Mouse (Mus musculus): ENCODE measurements around the gene Lypd6.

GRCm38 (mm10) chr2:50196681-50197080 lies 130.5 kb downstream of the Lypd6 start:
- TF ChIP-seq CTCF (IDR thresholded peaks at IDR 0.05; ENCODE audit: low read depth) (no peak), EP300 (IDR thresholded peaks at IDR 0.05; ENCODE audit: low read depth) (no peak)
